Mouse (Mus musculus) G1E (cell line): ENCODE measurements at regions not wholly inside any gene's neighbourhood (a gene's known extent, or its start where the extent isn't known, plus 50 kb on each side); places are given as distances from the start of the nearest gene placed in this dataset.

Experiments
- CTCF ChIP-seq: IDR thresholded peaks from 2 replicates; pipeline ENCODE4 v1.5.1; 2012; ENCODE audit warnings: low read depth, low read length, inconsistent platforms, mixed read lengths
- GATA1 ChIP-seq: IDR thresholded peaks from 2 replicates; pipeline ENCODE4 v1.6.1; 2012; ENCODE audit warnings: borderline replicate concordance, low read length, inconsistent platforms, mixed read lengths
- GATA2 ChIP-seq: IDR thresholded peaks from 2 replicates; pipeline ENCODE4 v1.6.1; 2012; ENCODE audit warnings: low read depth, low read length, inconsistent platforms, borderline replicate concordance
- POLR2AphosphoS5 ChIP-seq: IDR thresholded peaks from 2 replicates; pipeline ENCODE4 v1.6.1; 2012; ENCODE audit warnings: low read depth, low read length, inconsistent platforms; ENCODE audit not compliant: insufficient replicate concordance
- TAL1 ChIP-seq: conservative IDR thresholded peaks from 2 replicates; pipeline ENCODE4 v1.6.1; 2012; ENCODE audit warnings: low read depth, low read length, inconsistent platforms, mixed read lengths

GRCm38 (mm10) chr13:101905909-101906676 is 138.1 kb upstream of the Pik3r1 start:
- TF ChIP-seq CTCF (no peak), POLR2AphosphoS5 (no peak), GATA1 (no peak), TAL1 (no peak), GATA2 (no peak)
